Mouse (Mus musculus): ENCODE measurements at regions not wholly inside any gene's neighbourhood (a gene's known extent, or its start where the extent isn't known, plus 50 kb on each side); places are given as distances from the start of the nearest gene placed in this dataset.

DNA sequence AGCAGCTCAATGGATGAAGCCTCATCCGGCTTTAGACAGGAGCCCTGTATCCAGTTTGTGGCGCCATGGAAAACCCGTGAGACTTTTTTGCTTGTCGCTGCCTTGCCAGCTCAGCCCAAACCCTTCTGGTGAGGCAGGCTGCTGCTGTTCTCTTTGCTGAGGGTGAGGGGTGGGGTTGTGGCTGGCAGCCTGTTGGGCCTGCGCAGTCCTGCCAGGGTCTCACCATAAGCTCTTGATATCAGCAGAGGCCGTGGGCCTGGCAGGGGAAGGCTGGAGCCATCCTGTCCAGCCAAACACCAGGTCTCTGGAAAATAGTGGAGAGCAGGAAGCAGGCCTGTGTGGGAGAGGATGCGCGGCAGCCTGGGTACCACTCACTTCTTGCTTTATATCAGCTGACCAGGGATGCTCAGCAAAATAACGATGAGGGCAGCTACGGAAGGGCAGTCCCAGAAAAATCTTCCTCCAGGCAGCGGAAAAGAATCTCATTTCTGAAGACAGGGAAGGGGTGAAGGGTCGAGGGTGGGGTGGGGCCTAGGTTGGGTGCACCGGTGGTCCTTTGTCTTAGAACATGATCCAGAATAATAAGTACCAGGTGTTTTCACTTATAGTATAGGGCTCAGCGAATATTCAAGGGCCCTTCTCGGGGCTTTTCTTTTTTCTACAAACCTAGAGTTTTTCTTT lies 73.4 kb upstream of the Medag start:
- in situ Hi-C loops (cut with MboI, MseI) = loop anchor here in 1 of 2 experiments (5.0 to 10.0 kb wide), 2 partner anchors 44 to 63 kb away; no protein-coding TSS in a partner anchor

DNA sequence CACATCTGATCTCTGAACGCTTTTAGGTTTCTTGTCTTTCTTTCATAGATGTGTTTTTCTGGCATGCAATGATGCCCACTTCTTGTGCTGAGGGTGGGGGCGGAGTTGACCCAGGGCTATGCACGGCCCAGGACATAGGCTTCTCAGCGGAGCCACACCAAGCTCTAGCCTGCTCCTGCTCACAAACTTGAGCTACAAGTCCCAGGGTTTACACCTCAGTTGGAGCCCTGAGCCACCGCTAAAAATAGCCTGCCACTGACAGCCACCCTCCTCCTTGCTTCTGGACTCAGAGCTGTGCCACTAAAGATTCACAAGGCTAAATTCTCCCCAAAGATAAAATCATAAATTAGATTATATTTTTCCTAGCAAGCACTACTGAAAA lies 72.9 kb upstream of the Medag start:
- in situ Hi-C loops (cut with MboI, MseI) = loop anchor here in 1 of 2 experiments (5.0 to 10.0 kb wide), 2 partner anchors 44 to 64 kb away; no protein-coding TSS in a partner anchor

DNA sequence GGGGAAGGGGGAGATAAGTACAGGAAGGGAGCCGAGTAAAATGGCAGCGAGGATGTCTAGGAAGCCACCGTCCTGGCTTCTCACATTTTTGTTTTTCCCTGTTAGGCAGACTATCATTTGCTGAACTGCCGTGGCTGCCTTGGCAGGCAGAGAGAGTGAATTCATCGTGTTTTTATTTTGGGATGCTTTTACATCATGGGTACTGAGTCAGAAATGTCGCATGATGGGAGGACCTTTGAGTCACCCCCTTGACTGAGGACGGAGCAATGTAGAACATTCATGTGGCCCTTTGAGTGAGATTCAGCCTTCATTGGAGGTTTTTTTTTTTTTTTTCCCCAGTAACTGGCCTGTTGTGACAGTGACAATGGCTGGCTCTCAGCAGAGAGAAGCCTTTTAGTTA lies 71.2 kb upstream of the Medag start:
- in situ Hi-C loops (cut with MboI, MseI) = no loop called here

DNA sequence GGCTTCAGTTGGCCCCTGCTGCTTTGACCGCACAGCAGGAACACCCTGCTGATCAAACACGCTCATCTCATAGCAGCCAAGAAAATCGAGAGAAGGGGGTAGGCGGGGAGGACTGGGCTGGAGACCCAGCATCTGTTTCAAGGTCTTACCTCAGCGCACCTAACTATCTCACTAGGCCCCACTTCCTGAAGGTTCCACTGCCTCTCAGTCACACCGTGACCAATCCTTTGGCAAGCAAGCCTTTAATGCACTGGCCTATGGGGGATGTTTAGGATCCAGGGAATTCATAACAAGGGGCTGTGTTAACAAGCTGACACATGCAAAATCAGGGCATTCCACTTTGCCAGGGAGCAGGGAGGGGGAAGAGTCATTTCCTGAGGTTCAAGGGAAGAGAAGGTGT lies 70.1 kb upstream of the Medag start:
- in situ Hi-C loops (cut with MboI, MseI) = no loop called here

DNA sequence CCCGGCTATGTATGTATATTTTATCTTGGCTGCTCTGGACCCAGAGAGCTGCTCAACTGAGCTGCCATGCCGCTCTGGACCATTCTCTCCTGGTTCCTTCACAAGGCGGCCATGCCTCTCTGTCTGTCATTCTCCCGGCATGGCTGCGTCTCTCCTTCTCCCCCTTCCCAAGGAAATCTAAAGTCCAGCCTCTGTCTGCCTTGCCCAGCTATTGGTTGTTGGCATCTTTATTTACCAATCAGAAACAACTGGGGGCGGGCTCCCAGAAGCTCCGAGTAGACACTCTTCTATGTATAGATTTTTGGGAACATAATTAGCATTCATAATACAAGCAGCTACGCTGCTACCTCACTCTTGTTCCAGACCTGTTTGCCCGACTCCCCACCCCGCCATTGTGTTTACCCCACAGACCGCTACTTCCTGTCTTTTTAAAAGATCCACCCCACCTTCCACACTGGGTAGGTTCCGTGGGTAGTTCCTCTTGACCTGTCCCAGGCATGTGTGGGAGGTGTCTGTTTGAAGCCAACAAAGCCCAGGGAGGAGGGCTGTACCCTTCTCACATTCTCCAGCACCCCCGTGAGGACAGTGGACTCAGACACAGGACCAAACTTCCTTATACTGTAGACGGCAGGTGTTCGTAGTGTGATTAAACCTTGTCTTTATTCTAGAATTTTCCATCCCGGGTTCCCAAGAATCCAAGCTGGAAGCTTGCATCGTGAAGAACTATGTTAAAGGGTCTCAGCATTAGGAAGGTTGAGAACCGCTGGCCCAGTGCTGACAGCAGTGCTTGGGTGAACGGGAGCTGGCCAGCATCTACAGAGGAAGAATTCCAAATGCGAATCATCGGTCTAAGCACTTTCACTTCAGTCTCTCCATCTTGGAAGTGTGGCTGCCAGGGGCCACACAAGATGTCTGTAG lies 67.7 kb upstream of the Medag start:
- in situ Hi-C loops (cut with MboI, MseI) = no loop called here

DNA sequence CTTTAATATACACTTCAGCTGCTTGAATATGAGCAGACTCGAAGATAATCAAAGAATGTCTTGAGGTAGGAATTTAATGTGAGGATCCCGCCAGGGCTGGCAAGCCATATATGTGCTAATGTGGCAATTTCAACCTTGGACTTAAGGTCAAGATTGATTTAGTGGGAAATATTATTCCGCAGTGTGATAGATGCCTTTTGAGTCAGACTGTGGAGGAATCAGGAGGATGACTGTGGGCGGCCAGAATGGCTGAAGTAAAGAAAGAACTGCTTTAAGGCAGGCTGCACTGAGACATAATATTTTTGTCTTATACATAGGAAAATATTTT lies 67.1 kb upstream of the Medag start:
- in situ Hi-C loops (cut with MboI, MseI) = no loop called here

DNA sequence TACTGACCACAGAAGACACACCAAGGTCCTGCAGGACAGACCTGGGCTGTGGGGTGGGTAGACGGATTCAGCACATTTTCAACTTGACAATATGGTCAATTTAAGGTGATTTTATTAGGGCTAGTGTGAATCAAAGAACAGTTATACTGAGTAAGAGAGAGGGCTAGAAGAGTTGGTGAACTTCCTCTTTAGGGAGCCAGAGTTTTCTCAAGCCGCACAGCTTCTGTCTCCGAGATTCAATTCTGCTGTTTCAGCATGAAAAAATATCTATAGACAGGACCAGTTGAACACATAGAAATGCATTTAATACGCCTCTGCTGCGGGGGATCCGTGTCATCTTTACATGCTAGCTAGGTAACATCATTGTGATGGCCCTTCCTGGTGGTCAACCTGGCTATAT lies 66.4 kb upstream of the Medag start:
- in situ Hi-C loops (cut with MboI, MseI) = no loop called here

DNA sequence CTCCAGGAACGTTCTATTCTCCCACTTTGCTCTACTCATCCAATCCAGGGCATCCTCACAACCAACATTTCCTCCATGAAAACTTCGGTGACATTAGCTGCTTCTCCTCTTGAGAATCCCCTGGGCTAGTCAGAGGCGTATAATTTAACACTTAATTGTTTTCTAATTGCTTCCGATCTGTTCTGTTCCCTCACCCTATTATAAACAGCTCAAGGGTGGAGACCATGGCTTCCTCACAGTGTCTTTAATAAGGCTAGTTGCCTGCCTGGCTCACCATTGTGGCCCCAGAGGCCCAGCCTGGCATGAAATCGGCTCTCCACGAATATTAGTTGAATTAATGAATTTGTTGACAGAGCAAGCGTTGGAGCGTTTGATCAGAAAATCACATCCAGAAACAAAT lies 61.9 kb upstream of the Medag start:
- in situ Hi-C loops (cut with MboI, MseI) = no loop called here

DNA sequence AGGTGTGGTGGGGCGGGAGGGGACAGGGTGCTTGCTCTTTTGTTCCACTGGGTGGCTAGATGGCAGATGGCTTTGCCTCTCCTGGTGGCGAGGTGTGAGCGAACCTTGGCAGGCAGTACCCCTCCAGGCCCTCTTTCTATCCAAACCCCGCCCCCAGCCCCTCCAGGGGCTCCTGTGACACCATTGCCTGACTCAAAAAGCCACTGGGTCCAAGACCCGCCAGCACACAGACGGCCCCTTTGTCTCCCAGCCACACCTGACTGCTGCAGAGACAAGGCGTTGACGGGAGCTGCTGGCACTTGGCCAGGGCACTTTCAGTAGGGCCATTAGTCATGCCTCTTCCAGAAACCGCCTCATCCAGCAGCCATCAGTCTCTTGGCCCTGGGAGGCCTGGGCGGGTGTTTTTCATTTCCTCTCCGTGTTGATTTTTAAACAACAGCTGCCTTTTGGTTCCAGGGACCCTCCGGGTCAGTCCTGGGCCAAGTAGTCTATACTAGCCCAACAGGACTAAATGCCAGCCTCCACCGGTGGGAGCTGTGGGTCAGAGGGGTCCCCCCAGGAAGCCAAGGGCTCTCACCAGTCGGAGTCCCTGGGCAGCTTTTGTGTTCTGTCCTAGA lies 58.4 kb upstream of the Medag start:
- in situ Hi-C loops (cut with MboI, MseI) = no loop called here

DNA sequence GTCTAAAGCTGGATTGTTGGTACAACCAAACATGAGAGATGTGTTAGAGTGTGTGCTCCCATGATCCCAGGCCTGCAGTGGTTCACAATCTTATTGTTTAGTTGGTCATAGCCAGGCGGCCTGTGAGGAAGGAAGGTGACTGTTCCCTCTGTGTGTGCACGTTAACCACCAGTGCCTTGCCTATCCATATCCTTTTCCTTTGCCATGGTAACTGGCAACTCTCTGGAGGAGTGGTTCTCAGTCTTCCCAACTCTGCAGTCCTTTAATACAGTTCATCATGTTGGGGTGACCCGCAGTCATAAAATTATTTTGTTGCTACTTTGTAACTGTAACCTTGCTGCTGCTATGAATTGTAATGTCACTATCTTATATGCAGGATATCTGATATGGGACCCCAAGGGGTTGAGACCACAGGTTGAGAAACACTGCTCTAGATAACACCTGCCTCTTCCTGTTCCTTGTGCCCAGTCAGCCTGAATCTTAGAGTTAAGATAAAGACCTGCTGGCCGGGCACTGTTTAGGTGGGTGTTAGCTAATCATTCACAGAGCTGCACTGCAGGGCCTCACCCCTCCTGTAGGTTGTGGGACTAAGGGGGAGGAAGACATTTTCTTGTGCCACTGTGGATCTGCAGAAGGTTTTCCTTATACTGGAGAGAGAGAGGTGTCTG lies 57.0 kb upstream of the Medag start:
- in situ Hi-C loops (cut with MboI, MseI) = no loop called here

DNA sequence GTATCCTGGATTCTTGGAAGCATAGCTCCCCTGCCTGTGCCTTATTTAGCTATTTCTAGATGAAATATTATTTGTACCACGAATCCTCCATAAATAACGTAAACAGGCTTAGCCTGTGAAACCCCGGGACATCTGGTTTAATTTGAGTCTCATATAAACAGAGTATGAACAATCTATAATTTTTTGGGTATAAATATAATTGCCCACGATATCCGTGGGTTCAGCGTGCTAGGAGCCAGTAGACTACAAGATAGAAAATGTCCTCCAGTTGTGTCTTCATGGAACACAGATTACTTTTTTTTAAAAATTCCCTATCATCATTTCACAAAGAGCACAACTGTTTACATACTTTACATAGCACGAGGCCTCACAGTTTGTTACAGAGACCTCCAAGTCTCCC lies 56.4 kb upstream of the Medag start:
- in situ Hi-C loops (cut with MboI, MseI) = no loop called here

DNA sequence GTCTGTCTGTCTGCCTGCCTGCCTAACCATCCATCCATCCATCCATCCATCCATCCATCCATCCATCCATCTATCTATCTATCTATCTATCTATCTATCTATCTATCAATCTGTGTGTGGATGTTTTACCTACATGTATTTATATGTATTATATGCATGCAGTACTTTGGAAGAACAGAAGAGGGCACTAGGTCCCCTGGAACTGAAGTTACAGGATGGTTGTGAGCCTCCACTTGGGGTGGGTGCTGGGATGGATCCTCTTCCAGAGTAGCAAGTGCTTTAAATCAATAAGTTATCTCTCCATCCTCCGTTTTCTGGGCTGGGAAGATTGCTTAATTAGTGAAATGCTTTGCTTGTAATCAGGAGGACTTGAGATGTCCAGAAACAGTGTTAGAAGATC lies 54.6 kb upstream of the Medag start:
- in situ Hi-C loops (cut with MboI, MseI) = no loop called here
